Mouse (Mus musculus) brown adipose tissue, adult 24 weeks (tissue): ENCODE data around the gene Pex19. TPM values are rescaled to one million over a fixed set of nuclear protein-coding genes. Genes with fewer than 3 reads are reported as not detected.

Experiments
- H3K27ac ChIP-seq: fragments of 200-500 bp; replicated peaks from 2 replicates; pipeline ENCODE4 v1.5.1; 2012; ENCODE audit warnings: low read depth, mild to moderate bottlenecking, low read length
- H3K4me1 ChIP-seq: fragments of 200-500 bp; 2 replicates; pipeline ENCODE4 v1.6.1; 2012; ENCODE audit warnings: low read length, mixed read lengths; ENCODE audit not compliant: control insufficient read depth, insufficient read depth, insufficient read length
- H3K4me3 ChIP-seq: fragments of 200-500 bp; 2 replicates; pipeline ENCODE4 v1.5.1; 2012; ENCODE audit warnings: low read depth, mild to moderate bottlenecking, low read length, moderate library complexity; ENCODE audit not compliant: insufficient read depth
- polyA plus RNA-seq: library from polyadenylated mRNA; stranded (reverse); fragments of >200 nt; gene quantifications from 2 replicates; pipeline ENCODE4 v1.2.4, GENCODE M21; 2012; ENCODE audit not compliant: missing spikeins, insufficient read depth, insufficient read length

The Pex19 gene
- 185 and 215 TPM in 2 replicates for polyA plus RNA-seq

- Histone ChIP-seq H3K4me1 (peaks cover 5% of the 10 kb centered on the region; the same call in 1 of the 2 replicates), H3K27ac (peak within 1 kb of the TSS; percentile 88), H3K4me3 (peak within 1 kb of the TSS; percentile 93)
These were observed at the start of gene Pex19 for GRCm38 (mm10) chr1:172126376-172127347. Gene Pex19 (plus strand): TSS chr1:172126755.

GRCm38 (mm10) chr1:172077981-172078380 is 48.6 kb upstream of the Pex19 start:
- no peak overlapping the region for H3K27ac ChIP-seq
- no peak overlapping the region for H3K4me3 ChIP-seq

DNA sequence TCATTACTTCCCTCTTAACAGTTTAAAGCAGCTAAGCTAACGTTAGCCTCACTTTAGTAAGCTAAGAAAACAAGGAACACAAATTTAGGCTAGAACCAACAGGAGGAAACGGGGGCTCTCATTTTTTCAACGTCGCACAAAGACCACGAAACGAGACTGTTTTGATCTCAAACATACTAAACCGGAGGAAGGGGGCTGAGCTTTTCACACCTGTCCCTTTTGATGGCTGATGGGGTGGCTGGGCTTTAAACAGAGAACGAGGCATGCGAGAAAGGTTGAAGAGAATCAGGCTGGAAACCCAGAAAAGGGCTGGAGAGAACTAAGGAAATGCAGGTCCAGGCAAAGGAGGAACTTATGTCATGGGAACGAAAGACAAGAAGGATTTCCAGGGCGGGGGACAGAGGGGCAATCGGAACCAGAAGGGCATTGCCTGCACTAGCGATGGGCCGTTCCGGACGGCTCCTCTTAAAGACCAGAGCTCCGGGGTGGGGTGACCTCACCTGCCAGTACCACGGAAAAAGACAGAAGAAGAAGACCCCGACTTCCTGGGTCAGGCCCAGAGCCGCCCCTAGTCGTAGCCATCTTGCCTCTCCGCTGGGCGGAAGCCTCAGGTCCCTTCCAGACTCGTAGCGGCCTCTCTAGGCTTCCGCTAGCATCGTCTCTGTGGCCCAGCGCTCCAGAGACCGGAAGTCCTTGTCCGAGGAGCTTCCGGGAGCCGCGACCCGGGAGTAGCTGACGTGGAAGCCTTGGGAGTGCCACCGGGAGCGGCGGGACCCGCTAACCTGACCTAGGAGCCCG is 44.3 kb upstream of the Pex19 start, which contains the start of the genes Copa and Ncstn:
TSS of gene Copa (plus strand) at position 429 of the 798 bp plus-strand sequence.
TSS of gene Ncstn (minus strand) at position 695 of the 798 bp plus-strand sequence.
- peak within 1 kb of the TSS; percentile 89 for H3K27ac ChIP-seq

More at GRCm38 (mm10) chr1:172077981-172078380, 48.6 kb upstream of the Pex19 start:
- 0 out of 2 replicates have a peak, but pooled peaks cover 2% of the 10 kb centered on the region for H3K4me1 ChIP-seq

DNA sequence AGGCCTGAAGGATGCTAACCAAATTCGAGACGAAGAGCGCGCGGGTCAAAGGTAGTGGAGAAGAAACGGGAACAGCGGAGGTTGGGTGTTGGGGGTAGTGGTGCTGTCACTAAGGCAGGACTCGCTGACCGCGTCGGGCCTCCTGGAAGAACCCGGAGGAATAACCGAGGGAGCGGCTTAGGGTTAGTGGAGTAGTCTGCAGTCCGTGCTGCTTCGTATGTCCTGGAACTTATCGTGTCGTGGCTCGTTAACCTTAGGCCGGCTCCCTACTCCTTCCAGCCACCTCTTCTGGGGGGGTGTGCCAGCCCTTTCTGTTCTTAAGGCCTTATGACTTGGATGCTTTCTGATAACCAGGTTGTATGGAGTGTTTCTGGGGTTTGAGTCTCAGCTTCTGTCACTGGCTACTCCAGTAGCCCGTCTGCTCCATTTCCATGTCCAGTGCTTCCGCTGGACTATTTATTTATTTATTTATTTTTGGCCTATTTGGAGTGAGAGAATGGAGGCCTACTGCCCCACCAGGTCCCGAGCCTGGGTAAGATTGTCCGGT is 43.6 kb upstream of the Pex19 start:
- H3K4me3 ChIP-seq, result peak overlapping the region; percentile 88
- peak overlapping the region; percentile 67 for H3K27ac ChIP-seq
- H3K4me1 ChIP-seq, result peaks cover 5% of the 10 kb centered on the region; the same call in 1 of the 2 replicates

More for the DNA sequence above, 44.3 kb upstream of the Pex19 start, which contains the start of the genes Copa and Ncstn:
- peak within 1 kb of the TSS; percentile 88 for H3K4me3 ChIP-seq
- H3K4me1 ChIP-seq, result peaks cover 5% of the 10 kb centered on the region; the same call in 1 of the 2 replicates

DNA sequence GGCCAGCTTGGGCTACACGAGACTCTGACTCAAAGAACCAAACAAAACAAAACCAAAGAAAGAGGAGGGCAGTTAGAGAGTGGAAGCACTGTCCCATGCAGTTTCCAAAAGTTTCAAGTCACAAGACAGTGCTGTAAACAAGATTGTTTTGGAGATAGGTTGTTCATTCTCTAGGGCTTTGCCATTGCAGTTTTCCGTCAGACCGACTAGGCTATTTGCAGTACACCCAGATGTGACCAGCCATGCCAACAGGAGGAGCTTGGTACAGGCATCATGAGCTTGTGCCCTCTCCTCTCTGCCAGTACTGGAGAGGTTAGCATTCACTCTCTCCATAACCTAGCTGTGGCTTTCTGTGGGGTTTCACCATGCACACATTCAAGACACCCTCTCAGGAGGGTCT is 33.0 kb upstream of the Pex19 start:
- Histone ChIP-seq H3K4me1 (no peaks in the 10 kb centered on the region), H3K27ac (no peak overlapping the region), H3K4me3 (no peak overlapping the region)

- Histone ChIP-seq H3K27ac (no peak overlapping the region), H3K4me3 (no peak overlapping the region), H3K4me1 (no peaks in the 10 kb centered on the region)
These were observed 32.3 kb upstream of the Pex19 start for GRCm38 (mm10) chr1:172094295-172094694.

DNA sequence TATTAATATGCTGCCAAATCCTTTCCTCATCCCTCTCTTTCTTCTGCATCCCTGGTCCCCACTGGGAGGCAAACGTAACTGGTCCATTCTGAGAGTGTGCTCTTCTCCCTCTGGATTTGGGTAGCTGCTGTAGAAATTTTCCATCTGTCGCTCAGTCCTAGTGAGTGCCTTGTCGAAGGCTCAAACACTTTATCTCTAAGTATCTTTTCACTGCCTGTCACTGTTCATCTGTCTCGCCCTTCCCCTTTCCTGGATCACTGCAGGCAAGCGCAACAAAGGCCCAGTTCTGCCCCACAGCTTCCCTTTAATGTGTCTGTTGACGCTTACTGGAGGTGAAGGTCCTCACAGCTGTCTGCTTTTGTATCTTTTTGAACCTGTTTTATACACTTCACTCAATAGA is 31.4 kb upstream of the Pex19 start:
- Histone ChIP-seq H3K27ac (no peak overlapping the region), H3K4me1 (no peaks in the 10 kb centered on the region), H3K4me3 (no peak overlapping the region)

DNA sequence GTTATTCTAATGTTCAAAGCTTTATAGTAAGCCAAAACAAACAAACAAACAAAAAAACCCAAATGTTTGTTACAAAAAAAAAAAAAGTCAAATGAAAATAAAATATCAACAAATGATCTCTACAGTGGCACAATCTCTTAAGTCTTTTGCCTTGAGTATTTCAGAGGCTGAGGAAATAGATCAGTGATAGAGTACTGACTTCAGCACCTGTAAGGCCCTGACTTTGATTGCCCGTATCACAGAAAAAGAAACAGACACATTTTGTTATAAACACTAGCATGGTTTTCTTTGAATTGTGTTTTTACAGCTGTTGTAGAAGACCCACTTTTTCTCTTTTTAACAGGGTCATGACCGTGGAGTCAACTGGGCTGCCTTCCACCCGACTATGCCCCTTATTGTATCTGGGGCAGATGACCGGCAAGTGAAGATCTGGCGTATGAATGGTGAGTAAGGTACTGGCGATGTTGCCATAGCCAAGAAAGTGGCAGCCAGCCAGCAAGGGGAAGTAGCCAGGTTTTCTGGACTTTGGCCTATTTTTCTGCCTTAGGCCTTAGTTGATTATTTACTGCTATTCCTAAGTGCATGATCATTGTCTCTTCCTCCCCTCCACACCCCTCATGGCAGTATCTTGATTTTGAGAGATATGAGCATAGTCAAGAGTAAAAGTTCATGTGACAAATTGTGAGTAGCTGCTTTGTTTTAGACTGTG is 27.1 kb upstream of the Pex19 start:
- Histone ChIP-seq H3K27ac (no peak overlapping the region), H3K4me1 (no peaks in the 10 kb centered on the region), H3K4me3 (no peak overlapping the region)

DNA sequence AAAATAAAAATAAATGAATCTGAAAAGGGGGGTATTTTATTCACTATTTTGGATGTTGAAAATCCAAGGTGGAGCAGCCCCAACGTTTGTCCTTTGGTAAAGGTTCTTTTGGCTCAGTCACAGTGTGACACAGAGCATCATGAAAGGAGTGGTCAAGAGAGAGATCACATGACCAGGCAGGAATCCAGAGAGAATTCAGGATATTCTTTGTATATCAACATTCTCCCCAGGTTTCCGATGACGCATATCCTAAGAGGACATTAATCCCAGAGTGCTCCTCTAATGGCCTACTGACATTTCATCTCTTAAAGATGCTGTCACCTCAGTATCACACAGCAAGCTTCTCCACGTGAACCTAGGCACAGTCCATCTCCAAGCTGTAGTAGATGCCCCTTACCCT is 22.9 kb upstream of the Pex19 start:
- no peaks in the 10 kb centered on the region for H3K4me1 ChIP-seq
- no peak overlapping the region for H3K27ac ChIP-seq
- no peak overlapping the region for H3K4me3 ChIP-seq

DNA sequence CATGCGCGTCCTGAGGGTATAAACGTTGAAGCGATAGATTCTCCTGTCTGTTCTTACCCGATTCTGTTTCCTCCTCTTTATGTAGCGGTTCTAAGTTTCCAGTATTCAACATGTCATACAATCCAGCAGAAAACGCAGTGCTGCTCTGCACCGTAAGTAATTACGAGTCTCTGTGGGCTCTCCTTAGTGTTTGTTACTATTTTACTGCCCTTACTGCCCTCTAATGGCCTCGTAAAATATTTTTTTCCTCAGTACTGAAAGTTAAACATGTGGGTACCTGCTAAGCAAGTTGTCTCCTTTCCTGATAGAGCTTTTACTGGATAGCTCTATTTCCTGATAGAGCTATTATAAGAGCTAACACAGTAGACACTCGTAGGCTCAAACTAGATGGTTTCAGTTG is 21.5 kb upstream of the Pex19 start:
- Histone ChIP-seq H3K4me3 (no peak overlapping the region), H3K4me1 (no peaks in the 10 kb centered on the region), H3K27ac (no peak overlapping the region)

DNA sequence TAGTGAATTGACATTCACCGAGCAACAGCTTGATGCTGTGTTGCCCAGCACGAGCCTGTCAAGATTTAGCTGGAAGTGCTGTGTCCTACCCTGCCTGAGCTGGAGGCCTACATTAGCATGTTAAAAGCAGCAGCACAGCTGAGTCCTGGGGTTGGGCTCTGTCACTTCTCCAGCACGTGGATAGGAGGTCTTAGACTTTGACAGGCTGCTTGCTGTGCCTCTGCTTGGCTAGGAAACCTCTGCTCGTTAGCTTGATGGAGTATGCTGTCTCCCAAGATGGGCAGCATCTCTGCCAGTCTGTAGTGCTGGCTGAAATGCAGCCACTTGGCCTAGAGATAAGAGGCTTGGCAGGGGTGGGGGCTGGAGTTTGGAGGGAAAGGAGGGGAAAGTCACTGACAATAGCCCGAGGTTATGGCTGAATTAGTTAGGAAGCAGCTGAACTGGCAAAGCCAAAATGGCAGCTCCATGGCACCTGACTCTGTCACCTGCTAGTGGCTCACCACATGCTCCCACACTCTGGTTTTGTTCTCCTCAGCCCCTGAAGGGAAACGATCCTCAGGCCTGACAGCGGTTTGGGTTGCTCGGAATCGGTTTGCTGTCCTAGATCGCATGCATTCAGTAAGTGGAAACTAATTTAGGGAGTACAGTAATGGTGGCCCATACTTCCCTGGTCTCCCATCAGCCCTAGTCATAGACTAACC is 18.6 kb upstream of the Pex19 start:
- H3K4me1 ChIP-seq, result no peaks in the 10 kb centered on the region
- H3K27ac ChIP-seq, result no peak overlapping the region
- no peak overlapping the region for H3K4me3 ChIP-seq

DNA sequence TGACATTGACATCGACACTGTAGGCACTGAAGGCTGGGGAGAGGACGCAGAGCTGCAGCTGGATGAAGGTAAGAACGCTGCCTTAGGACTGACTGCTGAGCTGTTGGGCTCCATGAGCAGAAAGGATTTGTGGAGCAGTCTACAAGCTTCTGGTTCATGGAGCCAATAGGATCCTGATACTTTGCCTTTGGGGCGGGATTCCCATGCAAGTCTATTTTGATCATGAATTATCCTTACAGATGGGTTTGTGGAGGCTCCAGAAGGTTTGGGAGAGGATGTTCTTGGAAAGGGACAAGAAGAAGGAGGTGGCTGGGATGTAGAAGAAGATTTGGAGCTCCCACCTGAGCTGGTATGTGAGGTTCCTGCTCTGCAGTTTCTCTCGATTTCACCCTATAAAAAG is 9.6 kb upstream of the Pex19 start:
- no peaks in the 10 kb centered on the region for H3K4me1 ChIP-seq
- no peak overlapping the region for H3K27ac ChIP-seq
- no peak overlapping the region for H3K4me3 ChIP-seq

GRCm38 (mm10) chr1:172119100-172119499 is 7.5 kb upstream of the Pex19 start:
- no peak overlapping the region for H3K4me3 ChIP-seq
- no peaks in the 10 kb centered on the region for H3K4me1 ChIP-seq
- no peak overlapping the region for H3K27ac ChIP-seq

DNA sequence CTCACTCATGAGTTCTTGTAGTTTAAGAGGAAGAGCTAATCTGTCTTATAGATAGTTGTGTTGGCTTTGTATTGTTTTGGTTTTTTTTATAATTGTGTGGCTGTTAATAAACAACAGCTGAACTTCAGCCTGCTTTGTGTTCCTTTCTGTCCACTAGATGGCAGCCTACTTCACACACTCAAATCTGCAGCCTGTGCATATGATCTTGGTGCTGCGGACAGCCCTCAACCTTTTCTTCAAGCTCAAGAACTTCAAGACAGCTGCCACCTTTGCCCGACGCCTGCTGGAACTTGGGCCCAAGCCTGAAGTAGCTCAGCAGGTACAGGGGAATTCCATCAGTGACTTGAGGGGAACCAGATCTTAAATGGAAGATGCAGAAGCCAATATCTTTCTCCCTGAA is 6.8 kb upstream of the Pex19 start:
- Histone ChIP-seq H3K27ac (no peak overlapping the region), H3K4me1 (no peaks in the 10 kb centered on the region), H3K4me3 (no peak overlapping the region)
